Mouse (Mus musculus) bone marrow, adult 2 months (tissue): ENCODE measurements at regions not wholly inside any gene's neighbourhood (a gene's known extent, or its start where the extent isn't known, plus 50 kb on each side); places are given as distances from the start of the nearest gene placed in this dataset.

Experiments used
- CTCF ChIP-seq: fragments of 200-500 bp; IDR thresholded peaks from 2 replicates; pipeline ENCODE4 v1.5.1; 2011; ENCODE audit warnings: low read length, control low read depth; ENCODE audit not compliant: control insufficient read depth, insufficient read depth
- POLR2A ChIP-seq: fragments of 200-500 bp; IDR thresholded peaks from 2 replicates; pipeline ENCODE4 v1.6.1; 2011; ENCODE audit warnings: low read depth, mild to moderate bottlenecking, control low read depth, low read length, borderline replicate concordance; ENCODE audit not compliant: control insufficient read depth

- TF ChIP-seq POLR2A, result no peak
- no peak for TF ChIP-seq CTCF
Observed at GRCm38 (mm10) chr14:120848083-120848951, 62.7 kb upstream of the Ipo5 start.
